Mouse (Mus musculus) megakaryocyte, embryonic 14.5 days (primary cell): Measurements from ENCODE around the gene Col11a2. TPM values are rescaled to one million over a fixed set of nuclear protein-coding genes. Genes with fewer than 3 reads are reported as not detected.
A peak's percentile ranks its signal among the peaks of the same experiment; 100 is the strongest.

ENCODE experiments used
- H3K27me3 ChIP-seq: replicated peaks from 2 replicates; pipeline ENCODE3; 2012; ENCODE audit warnings: inconsistent platforms
- H3K36me3 ChIP-seq: replicated peaks from 2 replicates; pipeline ENCODE3; 2012; ENCODE audit warnings: low read length, inconsistent platforms, mixed read lengths
- H3K4me1 ChIP-seq: 2 replicates; pipeline ENCODE4 v1.6.1; 2012; ENCODE audit warnings: inconsistent platforms
- H3K4me3 ChIP-seq: replicated peaks from 2 replicates; pipeline ENCODE3; 2012; ENCODE audit warnings: moderate library complexity, mild to moderate bottlenecking, inconsistent platforms
- H3K9me3 ChIP-seq: 2 replicates; pipeline ENCODE4 v1.6.1; 2012; ENCODE audit warnings: inconsistent platforms
- FLI1 ChIP-seq: IDR thresholded peaks from 2 replicates; pipeline ENCODE4 v1.6.1; 2012; ENCODE audit warnings: low read length, inconsistent platforms, mixed read lengths
- GATA1 ChIP-seq: IDR thresholded peaks from 3 replicates; pipeline ENCODE4 v1.6.1; 2012; ENCODE audit warnings: mixed read lengths, low read length, inconsistent platforms, borderline replicate concordance
- polyA plus RNA-seq: library from polyadenylated mRNA; stranded (reverse); fragments of >175 nt; gene quantifications from 2 replicates; pipeline ENCODE4 v1.2.3, GENCODE M21; 2012; ENCODE audit warnings: low replicate concordance; ENCODE audit not compliant: insufficient read depth

The Col11a2 gene
- polyA plus RNA-seq, 1 experiment: 19.6 TPM

DNA sequence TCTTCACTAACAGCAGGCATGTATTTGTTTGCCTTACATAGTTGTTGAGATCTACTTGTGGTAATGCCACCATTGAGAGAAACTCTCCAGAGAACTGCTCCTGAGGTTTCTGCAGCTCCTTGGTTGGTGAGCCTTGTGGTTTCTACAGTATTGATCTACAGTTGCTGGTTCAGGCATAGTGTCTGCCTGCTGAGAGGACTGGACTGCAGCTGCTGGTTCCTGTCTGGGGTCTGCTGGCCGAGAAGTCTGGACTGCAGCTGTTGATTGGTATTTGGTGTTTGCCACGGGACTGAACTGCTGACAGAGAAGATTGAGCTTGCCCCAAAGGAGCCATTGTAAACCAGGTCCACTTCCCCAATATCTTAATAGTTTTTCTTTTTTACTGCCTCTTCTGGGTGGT is 32.7 kb upstream of the Col11a2 start:
- Histone ChIP-seq H3K4me3 (no peak overlapping the region), H3K36me3 (no peaks in the 10 kb centered on the region), H3K4me1 (peaks cover 7% of the 10 kb centered on the region; the same call in 1 of the 2 replicates), H3K27me3 (peaks cover 5% of the 10 kb centered on the region), H3K9me3 (peaks cover 8% of the 10 kb centered on the region)
- TF ChIP-seq FLI1 (no peak), GATA1 (no peak)

- Histone ChIP-seq H3K27me3 (peaks cover 5% of the 10 kb centered on the region), H3K4me1 (peaks cover 12% of the 10 kb centered on the region), H3K9me3 (peaks cover 13% of the 10 kb centered on the region), H3K4me3 (no peak overlapping the region), H3K36me3 (no peaks in the 10 kb centered on the region)
- TF ChIP-seq FLI1: no peak
- no peak for TF ChIP-seq GATA1
Observed at GRCm38 (mm10) chr17:34010156-34010555, 29.1 kb upstream of the Col11a2 start.

GRCm38 (mm10) chr17:34013436-34013835 is 25.8 kb upstream of the Col11a2 start:
- no peak for TF ChIP-seq GATA1
- TF ChIP-seq FLI1: no peak
- H3K4me3 ChIP-seq: no peak overlapping the region
- H3K36me3 ChIP-seq: no peaks in the 10 kb centered on the region
- H3K9me3 ChIP-seq: peaks cover 9% of the 10 kb centered on the region; the same call in 1 of the 2 replicates
- H3K27me3 ChIP-seq: peaks cover 3% of the 10 kb centered on the region
- H3K4me1 ChIP-seq: peaks cover 12% of the 10 kb centered on the region

DNA sequence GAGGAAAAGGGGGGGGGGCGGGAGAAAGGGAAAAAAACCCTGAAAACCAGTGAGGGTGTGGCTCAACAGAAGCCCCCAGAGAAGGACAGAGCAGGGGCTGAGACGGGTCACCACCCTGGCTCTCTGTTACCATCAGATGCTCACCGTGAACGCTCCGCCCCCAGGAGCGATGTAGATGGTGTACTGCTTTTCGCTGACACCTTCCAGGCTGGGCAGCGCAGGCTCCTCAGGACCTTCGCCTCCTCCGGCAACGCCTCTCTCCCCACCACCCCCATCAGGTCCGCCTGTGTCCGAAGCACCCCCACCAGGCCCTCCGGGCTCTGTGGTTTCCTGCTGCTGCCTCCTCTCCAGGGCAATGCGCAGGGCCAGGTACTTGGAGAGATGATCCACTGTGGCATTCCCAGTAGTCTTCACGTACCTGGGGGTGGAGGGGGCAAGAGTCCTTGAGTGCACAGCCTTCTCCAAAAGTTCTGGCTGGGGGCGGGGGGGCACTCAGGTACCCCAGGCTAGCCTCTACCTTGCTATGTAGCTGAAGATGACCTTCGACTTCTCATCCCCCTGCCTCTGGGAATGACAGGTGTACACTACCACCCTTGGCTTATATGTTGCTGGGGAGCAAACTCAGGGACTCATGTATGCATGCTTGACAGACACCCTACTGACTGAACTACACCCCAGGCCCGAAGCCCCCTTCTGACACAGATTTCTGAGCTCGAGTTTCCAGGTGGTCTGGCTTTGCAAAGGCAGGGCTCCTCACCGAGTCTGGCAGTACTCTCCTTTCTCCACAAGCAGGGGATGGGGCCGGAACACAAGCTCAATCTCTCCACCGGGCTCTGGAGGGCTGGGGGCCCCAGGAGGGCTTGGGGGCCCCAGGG is 17.5 kb upstream of the Col11a2 start:
- peaks cover 32% of the 10 kb centered on the region for H3K36me3 ChIP-seq
- H3K4me3 ChIP-seq: no peak overlapping the region
- H3K9me3 ChIP-seq: peaks cover 35% of the 10 kb centered on the region
- H3K27me3 ChIP-seq: no peaks in the 10 kb centered on the region
- H3K4me1 ChIP-seq: peaks cover 30% of the 10 kb centered on the region
- TF ChIP-seq FLI1: no peak
- TF ChIP-seq GATA1: no peak

DNA sequence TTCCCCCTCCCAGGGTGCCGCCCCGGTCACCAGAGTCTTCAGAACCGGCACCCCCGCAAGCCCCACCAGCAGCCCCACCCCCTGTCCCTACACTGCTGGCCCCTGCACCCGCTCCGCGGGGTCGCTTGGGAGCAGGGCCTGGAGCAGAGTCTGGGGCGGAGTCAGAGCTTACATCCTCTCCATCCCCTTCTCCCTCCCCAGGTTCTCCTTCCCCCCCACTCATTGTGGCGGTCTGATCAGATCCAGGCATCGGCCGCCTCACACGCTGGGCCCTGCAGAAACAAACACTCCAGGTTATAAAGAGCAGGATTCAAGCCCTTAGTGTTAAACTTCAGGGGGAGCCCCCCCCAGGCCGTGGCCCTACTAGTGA is 16.8 kb upstream of the Col11a2 start:
- H3K27me3 ChIP-seq: no peaks in the 10 kb centered on the region
- H3K4me3 ChIP-seq: no peak overlapping the region
- peaks cover 36% of the 10 kb centered on the region for H3K4me1 ChIP-seq
- H3K9me3 ChIP-seq: peaks cover 35% of the 10 kb centered on the region
- H3K36me3 ChIP-seq: peaks cover 32% of the 10 kb centered on the region
- TF ChIP-seq GATA1: no peak
- TF ChIP-seq FLI1: no peak

- peaks cover 35% of the 10 kb centered on the region for H3K9me3 ChIP-seq
- peaks cover 42% of the 10 kb centered on the region for H3K4me1 ChIP-seq
- H3K36me3 ChIP-seq: peaks cover 34% of the 10 kb centered on the region
- peak overlapping the region; percentile 40 for H3K4me3 ChIP-seq
- no peaks in the 10 kb centered on the region for H3K27me3 ChIP-seq
- TF ChIP-seq FLI1 (no peak), GATA1 (no peak)
Observed at GRCm38 (mm10) chr17:34022987-34023386, 16.2 kb upstream of the Col11a2 start.

- Histone ChIP-seq H3K4me3 (peak overlapping the region; percentile 96), H3K36me3 (peaks cover 41% of the 10 kb centered on the region), H3K27me3 (no peaks in the 10 kb centered on the region), H3K4me1 (peaks cover 49% of the 10 kb centered on the region), H3K9me3 (peaks cover 35% of the 10 kb centered on the region)
- no peak for TF ChIP-seq FLI1
Observed at GRCm38 (mm10) chr17:34023678-34024077, 15.6 kb upstream of the Col11a2 start.

DNA sequence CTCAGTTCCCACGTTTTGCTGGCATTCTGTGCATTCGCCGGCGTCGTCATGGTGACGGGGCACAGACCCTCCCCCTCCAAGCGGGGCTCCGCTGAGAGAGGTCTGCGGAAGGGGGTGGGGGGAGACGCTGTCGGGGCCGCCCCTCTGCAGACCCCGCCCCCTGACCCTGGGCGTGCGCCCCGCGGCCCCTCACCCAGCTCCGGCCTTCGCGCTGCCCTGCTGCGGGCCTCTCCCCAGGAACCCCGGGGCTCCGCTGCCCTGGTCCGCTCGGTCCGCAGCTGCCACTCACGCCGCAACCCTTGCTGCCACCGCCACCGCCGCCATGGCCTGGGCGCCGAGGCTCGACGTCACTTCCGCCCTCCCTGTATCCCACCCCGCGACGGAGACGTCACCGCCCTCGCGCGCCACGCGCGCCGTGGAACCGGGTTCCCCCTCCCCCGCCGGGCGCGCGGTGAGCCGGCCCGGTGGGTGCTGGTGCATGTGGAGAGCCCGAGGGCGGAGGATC is 14.9 kb upstream of the Col11a2 start, which contains the start of gene Ring1:
Gene Ring1, minus strand, starts transcription at position 364 of the 505 bp plus-strand sequence.
- peaks cover 32% of the 10 kb centered on the region for H3K9me3 ChIP-seq
- peaks cover 48% of the 10 kb centered on the region for H3K36me3 ChIP-seq
- peaks cover 56% of the 10 kb centered on the region for H3K4me1 ChIP-seq
- H3K4me3 ChIP-seq: peak within 1 kb of the TSS; percentile 96
- no peaks in the 10 kb centered on the region for H3K27me3 ChIP-seq
- TF ChIP-seq GATA1 (no peak), FLI1 (no peak)

DNA sequence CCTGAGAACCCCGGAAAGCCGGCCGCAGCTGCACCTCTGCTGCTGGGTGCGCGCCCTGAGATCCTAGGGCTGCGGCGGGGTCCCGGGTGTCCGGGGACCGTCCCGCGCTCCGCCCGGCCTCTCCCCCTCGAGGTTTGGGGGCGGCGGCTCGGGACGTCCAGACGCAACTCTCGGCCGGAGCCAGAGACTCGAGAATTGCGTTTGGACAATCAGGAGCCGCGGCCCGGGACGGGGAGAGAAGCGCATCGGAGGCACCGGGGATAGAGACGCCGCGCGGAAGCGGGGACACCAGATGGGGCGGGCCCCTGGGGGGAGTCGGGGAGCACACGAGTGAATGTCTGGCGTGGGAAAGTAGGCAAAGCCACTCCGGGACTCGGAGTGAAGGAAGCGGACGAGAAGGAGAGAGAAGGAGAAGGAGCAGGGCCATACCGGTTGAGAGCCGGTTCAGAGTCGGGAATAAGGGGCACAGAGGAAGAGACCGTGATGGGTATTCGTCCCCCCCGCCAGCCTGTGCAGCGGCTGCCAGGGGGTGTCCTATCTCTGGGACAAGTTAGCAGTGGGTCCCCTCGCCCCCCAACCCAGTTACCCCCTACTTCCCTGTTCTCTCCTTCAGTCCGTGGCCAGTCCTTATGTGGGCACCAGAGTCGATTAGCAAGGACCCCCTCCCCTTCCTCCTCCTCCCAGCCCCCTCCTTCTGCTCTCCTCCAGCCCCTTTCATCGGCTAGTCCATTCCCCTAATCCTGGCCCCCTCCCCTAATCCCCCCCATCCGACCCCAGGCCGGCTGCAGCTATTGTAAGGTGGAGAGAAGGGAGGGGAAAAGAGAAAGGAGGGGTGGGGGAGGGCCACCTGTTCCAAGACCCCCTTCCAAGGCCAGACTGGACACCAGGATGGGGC is 14.1 kb upstream of the Col11a2 start:
- Histone ChIP-seq H3K27me3 (no peaks in the 10 kb centered on the region), H3K36me3 (peaks cover 55% of the 10 kb centered on the region), H3K4me1 (peaks cover 63% of the 10 kb centered on the region), H3K4me3 (peak overlapping the region; percentile 96), H3K9me3 (peaks cover 24% of the 10 kb centered on the region)
- TF ChIP-seq FLI1 (no peak), GATA1 (no peak)

DNA sequence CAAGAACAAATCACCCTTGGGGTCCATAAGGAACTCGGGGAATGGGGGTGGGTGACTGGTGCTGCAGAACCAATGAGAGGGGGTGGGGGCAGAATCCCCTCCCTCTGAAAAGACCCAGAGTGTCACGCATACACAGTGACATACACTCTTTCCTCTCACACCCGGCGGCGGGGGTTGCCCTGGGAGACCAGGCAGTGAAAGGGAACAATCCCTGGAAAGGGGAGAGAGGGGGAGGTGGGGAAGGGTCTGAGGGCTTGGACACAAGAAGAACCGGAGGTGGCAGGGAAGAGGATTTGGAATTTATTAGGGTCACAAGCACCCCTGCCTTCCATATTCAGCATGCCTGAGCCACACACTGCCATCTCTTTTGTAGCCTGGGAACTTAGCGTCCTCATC is 13.5 kb upstream of the Col11a2 start:
- H3K27me3 ChIP-seq: no peaks in the 10 kb centered on the region
- H3K36me3 ChIP-seq: peaks cover 57% of the 10 kb centered on the region
- TF ChIP-seq GATA1 (no peak), FLI1 (no peak)
- peak overlapping the region; percentile 96 for H3K4me3 ChIP-seq
- H3K4me1 ChIP-seq: peaks cover 69% of the 10 kb centered on the region
- H3K9me3 ChIP-seq: peaks cover 22% of the 10 kb centered on the region
